Mouse (Mus musculus): ENCODE measurements around the gene Slamf7. TPM values are rescaled to one million over a fixed set of nuclear protein-coding genes. Genes with fewer than 3 reads are reported as not detected.

Slamf7 gene
- polyA plus RNA-seq, 1 experiment from 2014 or later, result 5.7 TPM

DNA sequence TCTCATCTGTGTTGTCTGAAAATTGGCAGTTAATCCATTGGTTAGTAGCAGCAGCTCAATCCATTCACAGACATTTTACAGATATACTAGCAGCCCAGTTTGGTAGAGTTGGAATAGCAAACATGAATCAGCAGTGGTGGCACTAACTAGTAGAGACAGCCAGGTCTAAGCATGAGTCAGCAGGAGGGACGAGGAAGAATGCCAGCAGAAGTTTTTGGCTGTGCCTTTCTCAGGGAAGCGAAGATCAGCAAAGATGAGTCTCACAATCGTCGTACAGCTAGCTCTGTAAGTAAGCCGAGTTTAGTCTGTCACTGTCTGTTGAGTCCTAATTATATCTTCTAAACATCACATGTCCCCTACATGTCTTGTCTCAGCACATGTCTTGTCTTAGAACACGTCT lies 13.5 kb upstream of the Slamf7 start:
- Histone ChIP-seq H3K27ac (ENCODE audit: low read depth) (no peak overlapping the region), H3K27me3 (ENCODE audit: insufficient read depth, low read length) (no peaks in the 10 kb centered on the region), H3K9me3 (ENCODE audit: low read length) (no peaks in the 10 kb centered on the region), H3K9ac (replicated peaks) (no peak overlapping the region), H3K4me1 (ENCODE audit: insufficient read depth) (no peaks in the 10 kb centered on the region), H3K4me3 (ENCODE audit: low read depth, low read length) (no peak overlapping the region), H3K36me3 (replicated peaks; ENCODE audit: insufficient read depth, low read length) (no peaks in the 10 kb centered on the region), H3K4me2 (ENCODE audit: low read depth, low read length) (no peak overlapping the region)
- ATAC-seq (no peak), DNase-seq (no peak)
- no peak for TF ChIP-seq EP300 (IDR thresholded peaks at IDR 0.05; ENCODE audit: low read depth)
- TF ChIP-seq CTCF (IDR thresholded peaks at IDR 0.05; ENCODE audit: low read depth), result no peak
- WGBS (ENCODE audit: insufficient replicate concordance), result 72% methylated on average over 6 of the region's 6 CpGs

DNA sequence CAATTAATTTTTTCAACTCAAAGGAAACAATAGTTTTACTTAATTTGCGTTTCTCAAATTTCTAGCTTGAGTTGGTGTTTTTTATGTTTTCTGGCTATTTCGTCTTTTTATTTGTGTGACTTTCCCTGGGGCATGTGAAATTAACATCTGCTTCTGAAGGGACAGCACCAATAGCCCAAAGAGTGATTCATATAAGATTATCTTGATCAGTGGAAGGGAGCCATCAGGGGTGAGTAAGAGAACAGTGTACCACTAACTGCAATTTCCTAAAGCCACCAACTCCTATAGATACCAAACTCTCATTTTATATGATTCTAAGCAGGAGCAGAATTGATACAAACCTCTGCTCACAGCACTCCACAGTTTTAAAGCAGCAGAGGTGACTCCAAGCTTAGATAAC lies 10.9 kb upstream of the Slamf7 start:
- no peaks in the 10 kb centered on the region for H3K36me3 ChIP-seq (replicated peaks; ENCODE audit: insufficient read depth, low read length)
- 70% methylated on average over 2 of the region's 2 CpGs for WGBS (ENCODE audit: insufficient replicate concordance)
- no peak overlapping the region for H3K27ac ChIP-seq (ENCODE audit: low read depth)
- no peak overlapping the region for H3K4me3 ChIP-seq (ENCODE audit: low read depth, low read length)
- H3K4me2 ChIP-seq (ENCODE audit: low read depth, low read length), result no peak overlapping the region
- H3K9ac ChIP-seq (replicated peaks), result no peak overlapping the region
- H3K27me3 ChIP-seq (ENCODE audit: insufficient read depth, low read length), result no peaks in the 10 kb centered on the region
- no peaks in the 10 kb centered on the region for H3K9me3 ChIP-seq (ENCODE audit: low read length)
- H3K4me1 ChIP-seq (ENCODE audit: insufficient read depth), result no peaks in the 10 kb centered on the region
- no peak for DNase-seq
- TF ChIP-seq EP300 (IDR thresholded peaks at IDR 0.05; ENCODE audit: low read depth) (no peak), CTCF (IDR thresholded peaks at IDR 0.05; ENCODE audit: low read depth) (no peak)
- ATAC-seq, result no peak

DNA sequence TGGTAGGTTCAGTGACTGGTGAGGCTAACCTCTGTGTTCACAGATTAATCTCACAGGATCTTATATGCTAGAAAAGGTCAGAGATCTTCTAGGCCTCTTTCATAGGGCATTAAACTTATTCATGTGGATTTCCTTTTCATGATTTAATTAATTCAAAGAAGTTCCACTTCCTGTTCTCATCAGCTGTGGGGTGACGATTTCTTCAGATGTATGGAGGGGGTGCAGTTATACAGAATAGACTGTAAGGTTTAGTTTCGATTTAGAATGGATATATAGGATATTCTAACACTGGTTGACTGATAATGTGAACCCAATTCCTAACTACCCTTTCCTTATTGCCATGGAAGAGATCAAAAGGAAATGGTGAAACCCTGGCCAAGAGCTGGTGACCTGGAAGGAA lies 8.6 kb upstream of the Slamf7 start:
- no peaks in the 10 kb centered on the region for H3K9me3 ChIP-seq (ENCODE audit: low read length)
- DNase-seq, result no peak
- no peak overlapping the region for H3K4me3 ChIP-seq (ENCODE audit: low read depth, low read length)
- 70% methylated on average over 2 of the region's 2 CpGs for WGBS (ENCODE audit: insufficient replicate concordance)
- no peak overlapping the region for H3K4me2 ChIP-seq (ENCODE audit: low read depth, low read length)
- H3K27me3 ChIP-seq (ENCODE audit: insufficient read depth, low read length), result no peaks in the 10 kb centered on the region
- no peak for ATAC-seq
- no peaks in the 10 kb centered on the region for H3K36me3 ChIP-seq (replicated peaks; ENCODE audit: insufficient read depth, low read length)
- H3K9ac ChIP-seq (replicated peaks), result no peak overlapping the region
- no peak overlapping the region for H3K27ac ChIP-seq (ENCODE audit: low read depth)
- no peaks in the 10 kb centered on the region for H3K4me1 ChIP-seq (ENCODE audit: insufficient read depth)
- no peak for TF ChIP-seq EP300 (IDR thresholded peaks at IDR 0.05; ENCODE audit: low read depth)
- no peak for TF ChIP-seq CTCF (IDR thresholded peaks at IDR 0.05; ENCODE audit: low read depth)

- no peak overlapping the region for H3K4me2 ChIP-seq (ENCODE audit: low read depth, low read length)
- H3K9me3 ChIP-seq (ENCODE audit: low read length), result no peaks in the 10 kb centered on the region
- TF ChIP-seq CTCF (IDR thresholded peaks at IDR 0.05; ENCODE audit: low read depth), result no peak
- TF ChIP-seq EP300 (IDR thresholded peaks at IDR 0.05; ENCODE audit: low read depth), result peak; percentile 48; the same call in 1 of the 2 replicates
- no peak overlapping the region for H3K27ac ChIP-seq (ENCODE audit: low read depth)
- DNase-seq (no peak), ATAC-seq (no peak; the same call in 1 of the 2 replicates)
- no peaks in the 10 kb centered on the region for H3K36me3 ChIP-seq (replicated peaks; ENCODE audit: insufficient read depth, low read length)
- no peak overlapping the region for H3K4me3 ChIP-seq (ENCODE audit: low read depth, low read length)
- no peak overlapping the region for H3K9ac ChIP-seq (replicated peaks)
- H3K27me3 ChIP-seq (ENCODE audit: insufficient read depth, low read length), result no peaks in the 10 kb centered on the region
- H3K4me1 ChIP-seq (ENCODE audit: insufficient read depth), result no peaks in the 10 kb centered on the region
- WGBS (ENCODE audit: insufficient replicate concordance), result 46% methylated on average over 1 of the region's 1 CpGs
Observed at GRCm38 (mm10) chr1:171660423-171660822, 7.6 kb upstream of the Slamf7 start.

GRCm38 (mm10) chr1:171658561-171658991 lies 5.7 kb upstream of the Slamf7 start:
- TF ChIP-seq CTCF (IDR thresholded peaks at IDR 0.05; ENCODE audit: low read depth) (peak; percentile 27; the same call in 1 of the 2 replicates), EP300 (IDR thresholded peaks at IDR 0.05; ENCODE audit: low read depth) (no peak)
- H3K9ac ChIP-seq (replicated peaks), result no peak overlapping the region
- H3K9me3 ChIP-seq (ENCODE audit: low read length), result no peaks in the 10 kb centered on the region
- DNase-seq, result no peak
- no peak overlapping the region for H3K27ac ChIP-seq (ENCODE audit: low read depth)
- no peaks in the 10 kb centered on the region for H3K27me3 ChIP-seq (ENCODE audit: insufficient read depth, low read length)
- WGBS (ENCODE audit: insufficient replicate concordance), result 48% methylated on average over 5 of the region's 5 CpGs
- H3K4me1 ChIP-seq (ENCODE audit: insufficient read depth), result no peaks in the 10 kb centered on the region
- no peaks in the 10 kb centered on the region for H3K36me3 ChIP-seq (replicated peaks; ENCODE audit: insufficient read depth, low read length)
- ATAC-seq, result no peak
- no peak overlapping the region for H3K4me3 ChIP-seq (ENCODE audit: low read depth, low read length)
- no peak overlapping the region for H3K4me2 ChIP-seq (ENCODE audit: low read depth, low read length)

DNA sequence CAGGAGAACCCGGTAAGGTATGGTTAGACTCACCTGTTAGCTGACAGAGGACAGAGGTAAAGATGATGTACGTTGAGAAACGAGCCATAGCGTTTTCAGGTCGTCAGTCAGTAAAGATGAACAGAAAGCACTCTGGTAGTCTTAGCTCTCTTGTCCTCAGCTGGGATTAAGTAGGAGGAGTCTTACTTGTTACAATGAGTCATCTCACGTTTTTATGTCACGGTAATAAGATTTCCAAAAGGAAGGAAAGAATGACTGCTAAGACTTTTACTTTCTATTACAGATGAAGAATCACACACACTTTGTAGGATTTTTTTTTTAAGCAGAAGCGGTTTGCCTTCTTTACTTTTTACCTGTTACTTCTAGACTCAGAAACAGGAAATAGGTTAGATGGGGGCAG lies 4.0 kb downstream of the Slamf7 start:
- no peaks in the 10 kb centered on the region for H3K9me3 ChIP-seq (ENCODE audit: low read length)
- H3K9ac ChIP-seq (replicated peaks), result no peak overlapping the region
- H3K27me3 ChIP-seq (ENCODE audit: insufficient read depth, low read length), result no peaks in the 10 kb centered on the region
- no peaks in the 10 kb centered on the region for H3K4me1 ChIP-seq (ENCODE audit: insufficient read depth)
- ATAC-seq (no peak), DNase-seq (no peak)
- no peak overlapping the region for H3K4me3 ChIP-seq (ENCODE audit: low read depth, low read length)
- WGBS (ENCODE audit: insufficient replicate concordance), result 53% methylated on average over 8 of the region's 8 CpGs
- H3K4me2 ChIP-seq (ENCODE audit: low read depth, low read length), result no peak overlapping the region
- no peak overlapping the region for H3K27ac ChIP-seq (ENCODE audit: low read depth)
- H3K36me3 ChIP-seq (replicated peaks; ENCODE audit: insufficient read depth, low read length), result no peaks in the 10 kb centered on the region
- no peak for TF ChIP-seq CTCF (IDR thresholded peaks at IDR 0.05; ENCODE audit: low read depth)
- TF ChIP-seq EP300 (IDR thresholded peaks at IDR 0.05; ENCODE audit: low read depth), result no peak

- H3K36me3 ChIP-seq (replicated peaks; ENCODE audit: insufficient read depth, low read length), result no peaks in the 10 kb centered on the region
- peak overlapping the region; percentile 43; the same call in 1 of the 2 replicates for H3K4me2 ChIP-seq (ENCODE audit: low read depth, low read length)
- no peaks in the 10 kb centered on the region for H3K4me1 ChIP-seq (ENCODE audit: insufficient read depth)
- H3K9ac ChIP-seq (replicated peaks), result no peak overlapping the region
- no peak for TF ChIP-seq EP300 (IDR thresholded peaks at IDR 0.05; ENCODE audit: low read depth)
- no peak for TF ChIP-seq CTCF (IDR thresholded peaks at IDR 0.05; ENCODE audit: low read depth)
- ATAC-seq (no peak), DNase-seq (no peak)
- peak overlapping the region; percentile 39; the same call in 1 of the 2 replicates for H3K27ac ChIP-seq (ENCODE audit: low read depth)
- WGBS (ENCODE audit: insufficient replicate concordance), result 72% methylated on average over 5 of the region's 5 CpGs
- H3K4me3 ChIP-seq (ENCODE audit: low read depth, low read length), result peak overlapping the region; percentile 4; the same call in 1 of the 2 replicates
- no peaks in the 10 kb centered on the region for H3K27me3 ChIP-seq (ENCODE audit: insufficient read depth, low read length)
- no peaks in the 10 kb centered on the region for H3K9me3 ChIP-seq (ENCODE audit: low read length)
Observed at GRCm38 (mm10) chr1:171647716-171648115, 5.1 kb downstream of the Slamf7 start.

All from liver, postnatal 0 days (tissue).